ENCODE assay signal across 14 mouse cellular contexts in genomic region chr9:108273485-108273884, GRCm38 (mm10).
"Had no signal": no experiment of that assay in that cellular context is flagged by ENCODE, and none has a peak within 500 bp of the region (broad histone marks: within the 10 kb centered on the region; RNA-seq: fewer than 3 reads in every experiment).

No protein-coding gene starts in this region.

- H3K9me3 ChIP-seq: limb, embryonic 13.5 days; liver, embryonic 13.5 days; stomach, embryonic 15.5 days had no signal

- H3K4me2 ChIP-seq: limb, embryonic 13.5 days; liver, embryonic 13.5 days; midbrain, embryonic 11.5 days; stomach, embryonic 15.5 days had no signal

- H3K36me3 ChIP-seq: limb, embryonic 13.5 days; liver, embryonic 13.5 days; stomach, embryonic 15.5 days had no signal

- DNase-seq: kidney, adult 18-20 months; kidney, adult 9 months; kidney, postnatal 14 days; kidney, postnatal 4 days; left cerebral cortex, postnatal 4 days; liver, embryonic 13.5 days; midbrain, embryonic 14.5 days; thymus, adult 18-20 months; thymus, postnatal 4 days had no signal

- H3K27me3 ChIP-seq: limb, embryonic 13.5 days; stomach, embryonic 15.5 days had no signal

- H3K9ac ChIP-seq: limb, embryonic 13.5 days; liver, embryonic 13.5 days; stomach, embryonic 15.5 days had no signal

- H3K4me3 ChIP-seq: limb, embryonic 13.5 days; liver, embryonic 13.5 days; stomach, embryonic 15.5 days had no signal

- H3K27ac ChIP-seq: limb, embryonic 13.5 days; liver, embryonic 13.5 days had no signal

- ATAC-seq: inflammation-experienced regulatory T-cells, adult 6 months; intestine, embryonic 16.5 days had no signal
